Mouse (Mus musculus): Measurements from ENCODE around the gene Zbtb22.

GRCm38 (mm10) chr17:33920282-33921097 is 4.8 kb downstream of the Zbtb22 start:
- TF ChIP-seq POLR2A (IDR thresholded peaks at IDR 0.05; ENCODE audit: borderline replicate concordance, control insufficient read depth, low read depth, low read length): peak; percentile 24; the same call in 1 of the 2 replicates
- TF ChIP-seq CTCF (IDR thresholded peaks at IDR 0.05; ENCODE audit: control insufficient read depth, insufficient read depth, low read length): peak; percentile 95
